Mouse (Mus musculus) G1E (cell line): ENCODE measurements around the gene Epor. TPM values are rescaled to one million over a fixed set of nuclear protein-coding genes. Genes with fewer than 3 reads are reported as not detected.

ENCODE experiments used
- ATAC-seq: 2 replicates; pipeline ENCODE4 v1.8.0; 2016; ENCODE audit warnings: mild to moderate bottlenecking; ENCODE audit not compliant: insufficient number of reproducible peaks, poor library complexity, low FRiP score, severe bottlenecking; ENCODE audit errors: extremely low read depth
- DNase-seq: peaks from one replicate; pipeline ENCODE4 v3.0.0; 2012; ENCODE audit warnings: low spot score
- H3K27me3 ChIP-seq: 2 replicates; pipeline ENCODE4 v1.6.1; 2012; ENCODE audit warnings: mild to moderate bottlenecking, low read length, inconsistent platforms; ENCODE audit not compliant: insufficient read depth
- H3K36me3 ChIP-seq: replicated peaks from 2 replicates; pipeline ENCODE3; 2012; ENCODE audit warnings: mild to moderate bottlenecking, inconsistent platforms
- H3K4me1 ChIP-seq: 2 replicates; pipeline ENCODE4 v1.6.1; 2012; ENCODE audit warnings: low read depth, low read length, inconsistent platforms, mixed read lengths; ENCODE audit not compliant: insufficient read depth
- H3K4me3 ChIP-seq: 2 replicates; pipeline ENCODE4 v1.5.1; 2012; ENCODE audit warnings: low read depth, mild to moderate bottlenecking, inconsistent platforms, low read length, moderate library complexity, mixed read lengths
- H3K9me3 ChIP-seq: replicated peaks from 2 replicates; pipeline ENCODE4 v1.6.1; 2012; ENCODE audit warnings: inconsistent platforms
- CTCF ChIP-seq: IDR thresholded peaks from 2 replicates; pipeline ENCODE4 v1.5.1; 2012; ENCODE audit warnings: low read depth, low read length, inconsistent platforms, mixed read lengths
- GATA1 ChIP-seq: IDR thresholded peaks from 2 replicates; pipeline ENCODE4 v1.6.1; 2012; ENCODE audit warnings: borderline replicate concordance, low read length, inconsistent platforms, mixed read lengths
- GATA2 ChIP-seq: IDR thresholded peaks from 2 replicates; pipeline ENCODE4 v1.6.1; 2012; ENCODE audit warnings: low read depth, low read length, inconsistent platforms, borderline replicate concordance
- POLR2AphosphoS5 ChIP-seq: IDR thresholded peaks from 2 replicates; pipeline ENCODE4 v1.6.1; 2012; ENCODE audit warnings: low read depth, low read length, inconsistent platforms; ENCODE audit not compliant: insufficient replicate concordance
- TAL1 ChIP-seq: conservative IDR thresholded peaks from 2 replicates; pipeline ENCODE4 v1.6.1; 2012; ENCODE audit warnings: low read depth, low read length, inconsistent platforms, mixed read lengths
- polyA plus RNA-seq: library from polyadenylated mRNA; stranded (reverse); fragments of >175 nt; gene quantifications from 2 replicates; pipeline ENCODE4 v1.2.3, GENCODE M21; 2012
- total RNA-seq, 2 experiments: library from RNA; stranded (forward) in 1 of 2; stranded (reverse) in 1 of 2; fragments of 200-1000 nt in 1 of 2; fragments of >200 nt in 1 of 2; fragmentation: Nextera tagmentation in 1 of 2; gene quantifications; 2 replicates each; pipeline ENCODE4 v1.2.3; 2014 to 2017

Gene Epor
- total and polyA plus RNA-seq, 3 experiments, result 14.4 to 135 (median 49.7) TPM

GRCm38 (mm10) chr9:21951977-21952376 is 11.3 kb downstream of the Epor start:
- no peak for ATAC-seq
- H3K27me3 ChIP-seq, result peaks cover 6% of the 10 kb centered on the region
- no peak overlapping the region for H3K4me3 ChIP-seq
- H3K36me3 ChIP-seq, result peaks cover 5% of the 10 kb centered on the region
- peaks cover 26% of the 10 kb centered on the region for H3K4me1 ChIP-seq
- TF ChIP-seq CTCF (no peak), POLR2AphosphoS5 (no peak), GATA2 (no peak)
- H3K9me3 ChIP-seq, result no peaks in the 10 kb centered on the region
- no peak for DNase-seq

GRCm38 (mm10) chr9:21950322-21950721 is 13.0 kb downstream of the Epor start:
- no peak overlapping the region for H3K4me3 ChIP-seq
- TF ChIP-seq GATA2 (no peak), TAL1 (no peak), CTCF (no peak), GATA1 (no peak), POLR2AphosphoS5 (no peak)
- ATAC-seq (no peak), DNase-seq (peak; percentile 48)
- H3K36me3 ChIP-seq, result peaks cover 2% of the 10 kb centered on the region
- no peaks in the 10 kb centered on the region for H3K9me3 ChIP-seq
- H3K4me1 ChIP-seq, result peaks cover 21% of the 10 kb centered on the region
- peaks cover 8% of the 10 kb centered on the region for H3K27me3 ChIP-seq

- Histone ChIP-seq H3K4me3 (no peak overlapping the region), H3K36me3 (peaks cover 2% of the 10 kb centered on the region), H3K9me3 (peaks cover 5% of the 10 kb centered on the region), H3K27me3 (peaks cover 11% of the 10 kb centered on the region), H3K4me1 (peaks cover 18% of the 10 kb centered on the region)
- DNase-seq (no peak), ATAC-seq (no peak)
- TF ChIP-seq GATA1, result no peak
- TF ChIP-seq GATA2, result no peak
- TF ChIP-seq TAL1, result no peak
- TF ChIP-seq CTCF, result no peak
- no peak for TF ChIP-seq POLR2AphosphoS5
These were observed 14.5 kb downstream of the Epor start for GRCm38 (mm10) chr9:21948790-21949189.

- Histone ChIP-seq H3K4me3 (no peak overlapping the region; the same call in 1 of the 2 replicates), H3K4me1 (peaks cover 18% of the 10 kb centered on the region), H3K9me3 (peaks cover 10% of the 10 kb centered on the region), H3K27me3 (peaks cover 15% of the 10 kb centered on the region), H3K36me3 (no peaks in the 10 kb centered on the region)
- TF ChIP-seq POLR2AphosphoS5 (no peak), GATA1 (no peak), TAL1 (no peak), GATA2 (no peak), CTCF (no peak)
- no peak for ATAC-seq
- DNase-seq, result no peak
These were observed 15.2 kb downstream of the Epor start for GRCm38 (mm10) chr9:21948146-21948545.

GRCm38 (mm10) chr9:21947540-21948130 is 15.7 kb downstream of the Epor start:
- DNase-seq, result peak; percentile 37
- Histone ChIP-seq H3K4me3 (peak overlapping the region; percentile 64; the same call in 1 of the 2 replicates), H3K4me1 (peaks cover 18% of the 10 kb centered on the region), H3K27me3 (peaks cover 16% of the 10 kb centered on the region), H3K36me3 (no peaks in the 10 kb centered on the region), H3K9me3 (peaks cover 11% of the 10 kb centered on the region)
- peak; percentile 28 for ATAC-seq
- TF ChIP-seq CTCF (no peak), POLR2AphosphoS5 (no peak), GATA2 (no peak), GATA1 (no peak), TAL1 (no peak)

GRCm38 (mm10) chr9:21944267-21944666 is 19.0 kb downstream of the Epor start:
- ATAC-seq (no peak), DNase-seq (no peak)
- peaks cover 11% of the 10 kb centered on the region for H3K9me3 ChIP-seq
- TF ChIP-seq GATA2, result no peak
- no peak for TF ChIP-seq GATA1
- no peak for TF ChIP-seq POLR2AphosphoS5
- no peak for TF ChIP-seq CTCF
- TF ChIP-seq TAL1, result no peak
- H3K36me3 ChIP-seq, result no peaks in the 10 kb centered on the region
- H3K4me1 ChIP-seq, result peaks cover 20% of the 10 kb centered on the region
- no peak overlapping the region for H3K4me3 ChIP-seq
- peaks cover 19% of the 10 kb centered on the region for H3K27me3 ChIP-seq

- Histone ChIP-seq H3K9me3 (peaks cover 11% of the 10 kb centered on the region), H3K4me3 (no peak overlapping the region), H3K27me3 (peaks cover 19% of the 10 kb centered on the region), H3K36me3 (no peaks in the 10 kb centered on the region), H3K4me1 (peaks cover 20% of the 10 kb centered on the region)
- TF ChIP-seq TAL1 (no peak), GATA2 (no peak), POLR2AphosphoS5 (no peak), CTCF (no peak), GATA1 (no peak)
- DNase-seq (no peak), ATAC-seq (no peak)
These were observed 19.7 kb downstream of the Epor start for GRCm38 (mm10) chr9:21943638-21944037.
